Mouse (Mus musculus) gastrocnemius, postnatal 36 days (tissue): Measurements from ENCODE around the gene Rgs17. TPM values are rescaled to one million over a fixed set of nuclear protein-coding genes. Genes with fewer than 3 reads are reported as not detected.

Experiments used
- total RNA-seq, 2 experiments: library from RNA; stranded (reverse); gene quantifications; 2 replicates each; pipeline ENCODE4 v1.2.3; 2021

Rgs17 gene
- total RNA-seq, 2 experiments from 2014 or later: 0.05 to 0.12 TPM

Other genes with a start within 250 kb of the Rgs17 start
- gene Fbxo5, start 116.8 kb downstream of the Rgs17 start, total RNA-seq: under 1 TPM; 0.64 to 0.67 TPM
- 1 to 10 TPM; 4.0 to 7.0 TPM for gene Mtrf1l, start 98.5 kb downstream of the Rgs17 start, total RNA-seq